Mouse (Mus musculus): ENCODE results near the gene Gm10778.
"Not testable (repeated sequence)": the region's sequence is repeated elsewhere in the genome, so short reads cannot be mapped to it uniquely, and the experiment has no call there.

The Gm10778 gene

DNA sequence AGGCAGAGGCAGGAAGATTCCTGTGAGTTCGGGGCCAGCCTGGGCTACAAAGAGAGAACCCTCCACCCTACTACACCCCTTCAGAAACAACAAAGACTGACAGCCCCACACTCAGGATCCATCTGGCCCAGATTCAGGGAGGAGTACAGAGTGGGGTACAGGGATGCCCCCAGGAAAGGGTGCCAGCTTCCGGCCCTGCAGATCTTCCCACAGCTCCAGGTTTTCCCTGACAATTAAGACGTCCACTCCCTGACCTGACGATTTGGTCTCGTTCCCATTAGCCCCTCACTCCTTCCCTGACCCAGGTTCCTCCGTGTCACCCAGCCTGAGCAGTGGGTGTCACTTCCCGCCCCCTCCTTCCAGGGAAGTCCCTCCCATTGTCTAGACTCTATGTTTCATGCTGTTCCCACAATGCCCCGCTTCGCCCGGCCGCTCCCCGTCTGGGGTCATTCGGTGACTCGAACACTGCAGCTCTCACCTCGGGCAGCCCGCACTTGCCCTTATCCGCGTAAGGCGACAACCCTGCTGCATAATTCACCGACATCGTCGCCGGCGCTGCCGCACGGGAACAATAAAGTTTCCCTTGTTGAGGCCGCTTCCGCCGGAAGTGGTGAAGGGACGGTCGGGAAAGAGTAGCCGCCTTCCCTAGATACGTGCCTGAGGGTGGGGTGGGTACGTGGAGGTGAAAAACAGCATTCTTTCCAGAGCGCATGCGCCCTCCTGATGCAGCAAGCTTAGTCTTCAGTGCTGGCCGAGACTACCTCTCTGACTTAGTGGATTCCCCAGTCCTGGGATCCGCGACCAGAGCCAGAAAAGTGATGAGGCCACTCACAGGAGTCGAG is 21.6 kb upstream of the Gm10778 start, which contains the start of gene Sirt6:
Gene Sirt6, minus strand, starts transcription at position 804 of the 842 bp plus-strand sequence.
- in situ Hi-C loops (cut with MboI; ENCODE audit: unreplicated experiment in 2 of 2): loop anchor here in 1 of 2 experiments (25.0 kb wide), 1 partner anchor 985 kb away; the partner anchor contains the start of gene 1190007I07Rik

DNA sequence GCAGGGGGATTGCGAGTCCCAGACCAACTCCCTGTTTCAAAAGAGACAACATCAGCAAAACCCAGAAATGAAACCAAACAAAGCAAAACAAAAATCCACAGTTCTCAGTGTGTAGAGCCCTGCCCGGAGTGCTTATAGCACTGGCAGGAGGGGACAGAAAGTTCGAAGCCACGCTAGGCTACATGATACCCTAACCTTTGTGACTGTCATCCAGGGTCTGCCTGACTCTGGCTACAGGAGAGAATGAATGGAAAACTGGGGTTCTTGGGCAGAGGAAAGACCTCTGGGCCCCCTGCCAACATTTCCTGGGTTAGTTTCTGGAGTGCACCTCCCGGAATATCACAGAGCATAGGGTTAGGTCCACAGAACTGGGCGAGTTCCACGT is 21.0 kb upstream of the Gm10778 start:
- in situ Hi-C loops (cut with MboI; ENCODE audit: unreplicated experiment in 2 of 2): loop anchor here in 1 of 2 experiments (25.0 kb wide), 1 partner anchor 984 kb away; the partner anchor contains the start of gene 1190007I07Rik

DNA sequence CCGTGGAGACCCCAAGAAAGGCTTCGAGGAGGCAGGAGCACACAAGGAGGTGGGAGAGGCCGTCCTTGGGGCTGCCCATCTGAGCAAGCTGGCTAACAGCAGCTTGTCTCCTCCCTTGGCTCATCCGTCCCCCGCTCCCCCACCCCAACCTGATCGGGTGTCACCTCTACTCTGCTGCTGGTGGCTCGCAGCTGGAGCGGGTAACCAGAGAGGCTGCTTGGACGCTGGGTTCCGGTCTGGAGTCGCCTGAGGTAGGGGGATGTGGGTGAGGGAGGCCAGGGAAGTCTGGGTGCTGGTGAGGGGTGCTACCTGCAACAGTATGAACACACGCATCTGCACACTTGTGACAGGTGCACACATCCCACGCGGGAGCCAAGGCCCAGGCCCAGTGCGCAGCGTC is 20.5 kb upstream of the Gm10778 start, which contains the start of gene Ankrd24:
Gene Ankrd24, plus strand, starts transcription at position 151 of the 400 bp plus-strand sequence.
- in situ Hi-C loops (cut with MboI; ENCODE audit: unreplicated experiment in 2 of 2): loop anchor here in 1 of 2 experiments (25.0 kb wide), 1 partner anchor 984 kb away; the partner anchor contains the start of gene 1190007I07Rik

- in situ Hi-C loops (cut with MboI; ENCODE audit: unreplicated experiment in 2 of 2): loop anchor here in 1 of 2 experiments (25.0 kb wide), 1 partner anchor 979 kb away; the partner anchor contains the start of gene 1190007I07Rik
Measured at GRCm38 (mm10) chr10:81633253-81634099, 15.4 kb upstream of the Gm10778 start.

GRCm38 (mm10) chr10:81636338-81636737 is 12.5 kb upstream of the Gm10778 start:
- in situ Hi-C loops (cut with MboI; ENCODE audit: unreplicated experiment in 2 of 2): loop anchor here in 1 of 2 experiments (25.0 kb wide), 1 partner anchor 976 kb away; the partner anchor contains the start of gene 1190007I07Rik

GRCm38 (mm10) chr10:81638101-81638500 is 10.8 kb upstream of the Gm10778 start:
- in situ Hi-C loops (cut with MboI; ENCODE audit: unreplicated experiment in 2 of 2): loop anchor here in 1 of 2 experiments (25.0 kb wide), 1 partner anchor 974 kb away; the partner anchor contains the start of gene 1190007I07Rik

DNA sequence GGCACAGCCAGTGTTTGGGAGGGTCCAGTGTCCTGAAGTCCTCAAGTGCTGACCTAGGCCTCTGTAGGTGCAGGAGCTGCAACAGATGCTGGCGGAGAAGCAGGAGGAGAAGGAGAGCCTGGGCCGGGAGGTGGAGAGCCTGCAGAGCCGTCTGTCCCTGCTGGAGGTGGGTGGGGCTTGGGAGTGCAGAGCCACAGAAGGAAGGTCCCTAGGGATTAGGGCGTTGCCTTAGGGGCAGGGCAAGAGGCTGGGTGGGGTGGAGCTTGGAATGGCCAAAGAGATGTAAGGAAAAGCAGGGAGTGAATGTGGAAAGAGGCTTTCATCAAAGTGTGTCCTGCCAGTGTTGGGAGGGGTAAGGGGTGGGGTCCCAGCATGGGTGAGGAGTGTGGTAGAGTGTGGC is 8.0 kb upstream of the Gm10778 start:
- in situ Hi-C loops (cut with MboI; ENCODE audit: unreplicated experiment in 2 of 2): loop anchor here in 1 of 2 experiments (25.0 kb wide), 1 partner anchor 971 kb away; the partner anchor contains the start of gene 1190007I07Rik

DNA sequence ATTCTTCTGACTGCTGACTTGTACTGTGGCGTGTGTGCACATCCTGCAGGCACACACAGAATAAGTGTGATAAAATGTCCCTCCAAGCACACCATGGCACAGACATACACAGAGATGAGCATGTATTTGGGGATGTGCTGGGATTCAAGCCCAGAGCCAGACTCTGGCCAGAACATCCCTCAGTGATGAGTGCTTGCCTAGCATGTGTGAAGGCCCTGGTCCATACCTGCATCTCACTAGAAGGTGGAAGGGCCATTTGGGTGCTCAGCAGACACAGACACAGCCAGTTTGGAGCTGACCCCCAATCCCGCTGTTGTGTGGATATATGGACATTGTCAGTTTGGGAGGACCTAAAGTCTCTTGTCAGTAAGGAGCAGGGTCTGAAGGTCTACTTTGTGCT is 7.3 kb upstream of the Gm10778 start:
- in situ Hi-C loops (cut with MboI; ENCODE audit: unreplicated experiment in 2 of 2): loop anchor here in 1 of 2 experiments (25.0 kb wide), 1 partner anchor 971 kb away; the partner anchor contains the start of gene 1190007I07Rik

DNA sequence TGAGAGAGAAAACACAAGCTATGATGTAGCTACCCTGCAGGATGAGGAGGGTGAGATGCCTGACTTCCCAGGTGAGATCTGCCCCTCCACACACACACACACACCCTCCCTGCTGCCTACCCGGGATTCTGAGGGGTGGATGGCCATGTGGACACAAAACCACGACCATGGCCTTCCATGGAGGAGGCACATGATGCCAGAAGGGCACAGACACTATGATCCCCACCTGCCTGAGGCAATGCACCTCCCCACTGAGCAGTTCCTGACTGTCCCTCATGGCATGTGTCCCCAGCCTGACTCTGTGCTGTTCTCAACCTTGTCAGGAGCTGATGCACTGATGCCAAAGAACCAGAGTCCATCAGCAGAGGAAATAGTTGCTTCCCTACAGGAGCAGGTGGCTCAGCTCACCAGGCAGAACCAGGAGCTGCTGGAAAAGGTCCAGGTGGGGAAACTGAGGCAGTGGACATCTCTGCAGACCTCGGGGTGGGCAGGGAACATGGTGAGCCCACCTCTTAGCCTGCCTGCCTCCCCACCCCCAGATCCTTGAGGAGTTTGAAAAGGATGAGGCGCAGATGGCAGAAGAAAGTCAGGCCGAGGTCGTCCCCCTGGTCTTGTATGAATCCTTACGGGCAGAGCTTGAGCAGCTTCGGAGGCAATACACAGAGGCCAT is 6.7 kb upstream of the Gm10778 start:
- in situ Hi-C loops (cut with MboI; ENCODE audit: unreplicated experiment in 2 of 2): loop anchor here in 1 of 2 experiments (25.0 kb wide), 1 partner anchor 970 kb away; the partner anchor contains the start of gene 1190007I07Rik

- in situ Hi-C loops (cut with MboI; ENCODE audit: unreplicated experiment in 2 of 2): loop anchor here in 1 of 2 experiments (25.0 kb wide), 1 partner anchor 969 kb away; the partner anchor contains the start of gene 1190007I07Rik
Measured at GRCm38 (mm10) chr10:81642648-81643448, 6.0 kb upstream of the Gm10778 start.

GRCm38 (mm10) chr10:81643449-81644055 is 5.3 kb upstream of the Gm10778 start:
- in situ Hi-C loops (cut with MboI; ENCODE audit: unreplicated experiment in 2 of 2): loop anchor here in 1 of 2 experiments (25.0 kb wide), 1 partner anchor 969 kb away; the partner anchor contains the start of gene 1190007I07Rik

DNA sequence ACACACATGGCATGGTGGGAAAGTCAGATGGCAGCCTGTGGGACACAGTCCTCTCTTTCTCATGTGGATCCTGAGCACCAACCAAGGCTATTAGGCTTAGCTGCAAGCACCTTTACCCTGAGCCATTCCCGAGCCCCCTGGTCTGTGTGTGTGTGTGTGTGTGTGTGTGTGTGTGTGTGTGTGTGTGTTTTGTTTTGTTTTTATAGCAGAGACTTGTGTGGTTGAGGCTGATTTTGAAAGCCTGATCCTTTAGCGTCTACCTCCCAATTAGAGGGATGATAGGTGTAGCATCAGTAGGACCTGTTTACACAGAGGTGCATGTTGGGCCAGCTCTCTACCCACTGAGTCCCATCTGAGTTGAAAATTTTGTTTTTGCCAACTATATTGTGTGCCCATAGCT is 4.7 kb upstream of the Gm10778 start:
- in situ Hi-C loops (cut with MboI; ENCODE audit: unreplicated experiment in 2 of 2): loop anchor here in 1 of 2 experiments (25.0 kb wide), 1 partner anchor 968 kb away; the partner anchor contains the start of gene 1190007I07Rik

GRCm38 (mm10) chr10:81644716-81645115 is 4.1 kb upstream of the Gm10778 start:
- in situ Hi-C loops (cut with MboI; ENCODE audit: unreplicated experiment in 2 of 2): loop anchor here in 1 of 2 experiments (25.0 kb wide), 1 partner anchor 968 kb away; the partner anchor contains the start of gene 1190007I07Rik

DNA sequence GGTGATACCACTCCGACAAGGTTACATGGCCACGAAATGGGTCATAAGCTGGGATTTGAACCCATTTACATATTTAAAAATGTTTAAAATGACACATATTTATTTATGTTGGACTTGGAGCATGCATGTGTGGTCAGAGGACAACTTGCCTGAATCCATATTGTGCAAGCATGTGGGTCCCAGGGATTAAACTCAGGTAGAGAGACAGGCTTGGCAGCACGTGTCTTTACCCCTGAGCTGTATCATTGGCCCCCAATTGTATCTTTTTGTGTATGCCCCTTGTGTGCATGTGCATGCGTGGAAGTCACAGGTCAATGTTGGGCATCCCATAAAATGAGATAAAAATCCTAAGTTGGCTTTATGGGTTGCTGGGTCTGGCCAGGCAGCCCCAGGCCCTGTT is 3.5 kb upstream of the Gm10778 start:
- in situ Hi-C loops (cut with MboI; ENCODE audit: unreplicated experiment in 2 of 2): loop anchor here in 1 of 2 experiments (25.0 kb wide), 1 partner anchor 967 kb away; the partner anchor contains the start of gene 1190007I07Rik

GRCm38 (mm10) chr10:81646015-81646555 is 2.8 kb upstream of the Gm10778 start:
- in situ Hi-C loops (cut with MboI; ENCODE audit: unreplicated experiment in 2 of 2): loop anchor here in 1 of 2 experiments (25.0 kb wide), 1 partner anchor 966 kb away; the partner anchor contains the start of gene 1190007I07Rik

DNA sequence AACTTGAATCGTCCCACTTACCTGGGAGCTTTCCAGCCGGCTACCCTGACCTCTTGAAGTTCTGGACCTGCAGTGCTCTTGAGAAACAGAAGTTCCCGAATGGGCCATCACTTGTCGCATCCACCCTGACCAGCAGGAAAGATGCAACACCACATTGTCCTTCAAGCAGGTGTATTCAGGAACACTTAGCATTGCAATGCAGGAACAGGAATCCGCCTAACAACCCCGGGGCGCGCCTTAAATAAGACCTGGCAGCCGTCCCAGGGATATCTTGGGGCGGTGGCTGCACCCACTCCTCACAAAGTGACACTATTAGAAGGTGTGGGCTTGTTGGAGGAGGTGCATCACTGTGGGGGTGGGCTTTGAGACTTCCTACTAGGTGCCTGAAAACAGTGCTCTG is 6.3 kb downstream of the Gm10778 start:
- in situ Hi-C loops (cut with MboI; ENCODE audit: unreplicated experiment in 2 of 2): no loop called here

- in situ Hi-C loops (cut with MboI; ENCODE audit: unreplicated experiment in 2 of 2): no loop called here
Measured at GRCm38 (mm10) chr10:81656174-81656573, 7.3 kb downstream of the Gm10778 start.

- in situ Hi-C loops (cut with MboI; ENCODE audit: unreplicated experiment in 2 of 2): not testable (repeated sequence)
Measured at GRCm38 (mm10) chr10:81687114-81687513, 38.3 kb downstream of the Gm10778 start.
